Mouse (Mus musculus) activated CD4-positive, CD25-positive, alpha-beta regulatory T cell, adult 9 weeks (primary cell): ENCODE results near the gene Cyp2g1. TPM values are rescaled to one million over a fixed set of nuclear protein-coding genes. Genes with fewer than 3 reads are reported as not detected.

Source experiments
- polyA plus RNA-seq: library from polyadenylated mRNA; unstranded; fragments of 100-300 nt; shearing (Covaris generic); gene quantifications from one replicate; pipeline ENCODE4 v1.2.1, GENCODE M21; 2017

Cyp2g1 gene
- not detected for polyA plus RNA-seq

DNA sequence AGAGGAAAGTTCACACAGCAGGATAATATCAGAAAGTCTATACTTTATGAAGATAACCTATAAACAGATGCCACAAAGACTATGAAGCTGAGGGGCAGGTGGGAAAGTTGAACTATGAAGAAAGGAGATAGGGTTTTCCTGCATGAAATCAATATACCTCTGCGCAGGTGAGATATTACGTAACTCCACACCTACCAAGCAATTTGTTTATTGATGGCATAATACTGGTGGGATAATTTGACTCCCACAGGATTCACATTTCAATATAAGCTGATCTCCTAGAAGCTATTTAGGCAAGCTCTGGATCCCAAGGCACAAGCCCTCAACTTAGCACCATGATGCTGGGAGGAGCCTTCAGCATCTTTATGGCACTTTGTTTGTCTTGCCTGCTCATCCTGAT, at the start of gene Cyp2g1:
Cyp2g1 (plus strand) TSS at position 301 of the 400 bp plus-strand sequence.

DNA sequence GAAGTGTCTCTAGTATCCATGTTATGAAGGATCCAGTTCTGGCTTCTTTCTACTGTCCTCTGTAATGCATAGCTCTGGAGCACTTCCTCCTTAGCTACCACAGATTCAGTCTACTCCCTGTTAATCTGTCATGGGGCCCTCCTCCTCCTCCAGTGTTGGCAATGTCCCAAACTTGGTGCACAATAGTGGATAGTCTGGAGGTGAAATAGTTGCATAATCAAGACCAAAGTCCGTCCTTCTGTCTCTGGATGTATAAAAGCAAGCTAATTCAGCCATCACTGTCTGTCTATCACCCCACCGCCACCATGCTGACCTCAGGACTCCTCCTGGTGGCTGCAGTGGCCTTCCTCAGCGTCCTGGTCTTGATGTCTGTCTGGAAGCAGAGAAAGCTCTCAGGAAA, 26.4 kb downstream of the Cyp2g1 start, which contains the start of gene Cyp2a5:
Cyp2a5 (plus strand) TSS at position 247 of the 400 bp plus-strand sequence.

Other genes starting within 250 kb of the Cyp2g1 start
- gene Vmn1r185, start 190.4 kb upstream of the Cyp2g1 start, polyA plus RNA-seq, result 0.07 TPM
- gene Cyp2b23, start 122.5 kb upstream of the Cyp2g1 start, polyA plus RNA-seq, result not detected
- not detected for gene Cyp2b19, start 51.8 kb upstream of the Cyp2g1 start, polyA plus RNA-seq
- not detected for gene Cyp2a5, start 26.4 kb downstream of the Cyp2g1 start, polyA plus RNA-seq
- not detected for gene Cyp2a22, start 130.5 kb downstream of the Cyp2g1 start, polyA plus RNA-seq
- gene Cyp2a12, start 220.2 kb downstream of the Cyp2g1 start, polyA plus RNA-seq, result not detected